39 mouse cellular contexts compared by ENCODE assay signal in genomic region chr6:23936414-23936813, GRCm38 (mm10). TPM values are rescaled to one million over a fixed set of nuclear protein-coding genes. Genes with fewer than 3 reads are reported as not detected.
DNase-seq lines count a peak whose midpoint lies in the region; ATAC-seq lines count a peak whose summit lies in the region.
"Had no signal": no experiment of that assay in that cellular context is flagged by ENCODE, and none has a peak within 500 bp of the region (broad histone marks: within the 10 kb centered on the region; RNA-seq: fewer than 3 reads in every experiment).

No protein-coding gene starts in this region.

- ATAC-seq in hindbrain, embryonic 11.5 days (ENCODE audit: low FRiP score): no peak; the same call in 1 of the 2 replicates
- ATAC-seq in hindbrain, embryonic 12.5 days (ENCODE audit: low FRiP score): no peak
- ATAC-seq in midbrain, embryonic 14.5 days (ENCODE audit: low FRiP score, low TSS enrichment): no peak
- ATAC-seq in midbrain, embryonic 16.5 days: no peak
- ATAC-seq: forebrain, embryonic 15.5 days; intestine, embryonic 16.5 days had no signal

- H3K9me3 ChIP-seq in hindbrain, embryonic 11.5 days (ENCODE audit: control insufficient read depth, low read length): no peaks in the 10 kb centered on the region
- no peaks in the 10 kb centered on the region for H3K9me3 ChIP-seq in hindbrain, embryonic 12.5 days (replicated peaks)
- no peaks in the 10 kb centered on the region for H3K9me3 ChIP-seq in midbrain, embryonic 14.5 days (ENCODE audit: control insufficient read depth, low read length)
- H3K9me3 ChIP-seq in midbrain, embryonic 16.5 days (replicated peaks; ENCODE audit: control insufficient read depth, low read length, poor library complexity, severe bottlenecking): no peaks in the 10 kb centered on the region
- H3K9me3 ChIP-seq: embryonic facial prominence, embryonic 13.5 days; forebrain, embryonic 15.5 days; heart, embryonic 10.5 days; heart, embryonic 15.5 days; limb, embryonic 13.5 days; lung, embryonic 15.5 days; neural tube, embryonic 13.5 days had no signal

- DNase-seq in embryo, embryonic 10.5 days (ENCODE audit: low spot score): peak; percentile 5
- no peak for DNase-seq in embryo, embryonic 11 days
- peak; percentile 5 for DNase-seq in hindbrain, embryonic 11.5 days (ENCODE audit: low spot score)
- DNase-seq in midbrain, embryonic 14.5 days: peak; percentile 53
- peak; percentile 80 for DNase-seq in retina, postnatal 7 days (ENCODE audit: low read depth, low spot score)
- no peak for DNase-seq in gastrocnemius, postnatal 36 days
- DNase-seq: adrenal gland, postnatal 25 days; cerebellum, adult 18-20 months; cerebellum, postnatal 10 days; kidney, adult 8-10 months; kidney, postnatal 4 days; spleen, adult 18-20 months; thymus, postnatal 14 days had no signal

- 39% methylated on average over 4 of the region's 4 CpGs for WGBS in hindbrain, embryonic 11.5 days
- WGBS in hindbrain, embryonic 12.5 days: 44% methylated on average over 4 of the region's 4 CpGs
- WGBS in midbrain, embryonic 14.5 days: 21% methylated on average over 4 of the region's 4 CpGs
- WGBS in midbrain, embryonic 16.5 days: 20% methylated on average over 4 of the region's 4 CpGs

- intact Hi-C loops in gastrocnemius, postnatal 36 days (cut with DNase I): no loop called here

- H3K4me1 ChIP-seq in hindbrain, embryonic 11.5 days (replicated peaks; ENCODE audit: control insufficient read depth, insufficient read depth, low read length): no peaks in the 10 kb centered on the region
- H3K4me1 ChIP-seq in hindbrain, embryonic 12.5 days: no peaks in the 10 kb centered on the region
- H3K4me1 ChIP-seq in midbrain, embryonic 14.5 days (ENCODE audit: control insufficient read depth, insufficient read depth, low read length): peaks cover 7% of the 10 kb centered on the region; the same call in 1 of the 2 replicates
- H3K4me1 ChIP-seq in midbrain, embryonic 16.5 days (ENCODE audit: control insufficient read depth, insufficient read depth, low read length): 0 out of 2 replicates have a peak, but pooled peaks cover 3% of the 10 kb centered on the region
- H3K4me1 ChIP-seq: embryonic facial prominence, embryonic 13.5 days; heart, embryonic 10.5 days; heart, embryonic 15.5 days; lung, embryonic 15.5 days had no signal

- no peak overlapping the region for H3K4me2 ChIP-seq in hindbrain, embryonic 11.5 days (replicated peaks; ENCODE audit: low read depth, low read length)
- no peak overlapping the region for H3K4me2 ChIP-seq in hindbrain, embryonic 12.5 days (replicated peaks)
- no peak overlapping the region for H3K4me2 ChIP-seq in midbrain, embryonic 14.5 days (ENCODE audit: low read length)
- H3K4me2 ChIP-seq in midbrain, embryonic 16.5 days (ENCODE audit: low read length): no peak overlapping the region
- H3K4me2 ChIP-seq: embryonic facial prominence, embryonic 13.5 days; forebrain, embryonic 15.5 days; heart, embryonic 15.5 days; limb, embryonic 13.5 days; liver, embryonic 11.5 days; lung, embryonic 15.5 days; neural tube, embryonic 13.5 days had no signal

- no peak overlapping the region for H3K27ac ChIP-seq in hindbrain, embryonic 11.5 days (ENCODE audit: low read depth, low read length)
- H3K27ac ChIP-seq in hindbrain, embryonic 12.5 days: no peak overlapping the region
- H3K27ac ChIP-seq in midbrain, embryonic 14.5 days (replicated peaks; ENCODE audit: low read depth, low read length): no peak overlapping the region
- H3K27ac ChIP-seq in midbrain, embryonic 16.5 days (ENCODE audit: low read length): no peak overlapping the region
- H3K27ac ChIP-seq: embryonic facial prominence, embryonic 13.5 days; forebrain, embryonic 15.5 days; heart, embryonic 10.5 days; heart, embryonic 15.5 days; kidney, postnatal 0 days; limb, embryonic 13.5 days; lung, embryonic 15.5 days; neural tube, embryonic 13.5 days had no signal

- no peaks in the 10 kb centered on the region for H3K27me3 ChIP-seq in hindbrain, embryonic 11.5 days (ENCODE audit: control insufficient read depth, insufficient read depth, low read length)
- no peaks in the 10 kb centered on the region for H3K27me3 ChIP-seq in hindbrain, embryonic 12.5 days
- no peaks in the 10 kb centered on the region for H3K27me3 ChIP-seq in midbrain, embryonic 14.5 days (ENCODE audit: control insufficient read depth, insufficient read depth, low read length)
- no peaks in the 10 kb centered on the region for H3K27me3 ChIP-seq in midbrain, embryonic 16.5 days (ENCODE audit: control insufficient read depth, insufficient read depth, low read depth, low read length)
- H3K27me3 ChIP-seq: embryonic facial prominence, embryonic 13.5 days; forebrain, embryonic 15.5 days; heart, embryonic 15.5 days; limb, embryonic 13.5 days; lung, embryonic 15.5 days; neural tube, embryonic 13.5 days had no signal

- H3K36me3 ChIP-seq in hindbrain, embryonic 11.5 days (ENCODE audit: control insufficient read depth, insufficient read depth, low read length): no peaks in the 10 kb centered on the region
- H3K36me3 ChIP-seq in hindbrain, embryonic 12.5 days: no peaks in the 10 kb centered on the region
- no peaks in the 10 kb centered on the region for H3K36me3 ChIP-seq in midbrain, embryonic 14.5 days (ENCODE audit: control insufficient read depth, insufficient read depth, low read length)
- no peaks in the 10 kb centered on the region for H3K36me3 ChIP-seq in midbrain, embryonic 16.5 days (ENCODE audit: control insufficient read depth, insufficient read depth, low read length)
- H3K36me3 ChIP-seq: embryonic facial prominence, embryonic 13.5 days; forebrain, embryonic 15.5 days; heart, embryonic 10.5 days; heart, embryonic 15.5 days; limb, embryonic 13.5 days; lung, embryonic 15.5 days; neural tube, embryonic 13.5 days had no signal

- H3K4me3 ChIP-seq in hindbrain, embryonic 11.5 days (ENCODE audit: low read depth, low read length): no peak overlapping the region
- H3K4me3 ChIP-seq in hindbrain, embryonic 12.5 days: no peak overlapping the region
- no peak overlapping the region for H3K4me3 ChIP-seq in midbrain, embryonic 14.5 days (replicated peaks; ENCODE audit: low read depth, low read length)
- H3K4me3 ChIP-seq in midbrain, embryonic 16.5 days (ENCODE audit: low read depth, low read length): no peak overlapping the region
- H3K4me3 ChIP-seq: embryonic facial prominence, embryonic 13.5 days; erythroblast, embryonic 14.5 days; forebrain, embryonic 15.5 days; heart, embryonic 10.5 days; heart, embryonic 15.5 days; limb, embryonic 13.5 days; lung, embryonic 15.5 days; neural tube, embryonic 13.5 days had no signal

- H3K9ac ChIP-seq in hindbrain, embryonic 11.5 days (ENCODE audit: low read depth, low read length): no peak overlapping the region
- H3K9ac ChIP-seq in hindbrain, embryonic 12.5 days: no peak overlapping the region
- no peak overlapping the region for H3K9ac ChIP-seq in midbrain, embryonic 14.5 days (replicated peaks; ENCODE audit: low read length)
- no peak overlapping the region for H3K9ac ChIP-seq in midbrain, embryonic 16.5 days (ENCODE audit: low read depth, low read length)
- H3K9ac ChIP-seq: embryonic facial prominence, embryonic 13.5 days; forebrain, embryonic 15.5 days; heart, embryonic 15.5 days; limb, embryonic 13.5 days; lung, embryonic 15.5 days; neural tube, embryonic 13.5 days had no signal

RNA-seq across cellular contexts. Expression of gene Tas2r118, which starts 33.4 kb away (rescaled TPM):
- not detected in 2 replicates for polyA plus RNA-seq in hindbrain, embryonic 11.5 days (2014; fragmentation: Nextera tagmentation; extraction: Ambion mirVana)
- not detected in 2 replicates for polyA plus RNA-seq in hindbrain, embryonic 12.5 days (2016; fragmentation: Nextera tagmentation; extraction: Ambion mirVana)
- not detected in 2 replicates for polyA plus RNA-seq in midbrain, embryonic 14.5 days (2014; fragmentation: Nextera tagmentation; extraction: Ambion mirVana)
- not detected in 2 replicates for polyA plus RNA-seq in midbrain, embryonic 16.5 days (2015; fragmentation: Nextera tagmentation; extraction: Ambion mirVana)
- total RNA-seq in gastrocnemius, postnatal 36 days (2021): not detected
- total RNA-seq: adrenal gland, adult 18-20 months; adrenal gland, postnatal 25 days; common myeloid progenitor, adult 5-6 weeks; gastrocnemius, adult 8-10 months; heart, postnatal 25 days; layer of hippocampus, adult 8-10 months; layer of hippocampus, postnatal 25 days; left cerebral cortex, adult 8-10 months; left cerebral cortex, postnatal 36 days; megakaryocyte progenitor cell, adult 5-6 weeks had no signal
- polyA plus RNA-seq: embryonic facial prominence, embryonic 13.5 days; erythroblast, embryonic 14.5 days; forebrain, embryonic 15.5 days; gonadal fat pad, adult 2 months; heart, embryonic 10.5 days; heart, embryonic 15.5 days; intestine, embryonic 16.5 days; kidney, postnatal 0 days; limb, embryonic 13.5 days; liver, embryonic 11.5 days; liver, embryonic 16.5 days; lung, embryonic 15.5 days; neural tube, embryonic 13.5 days; stomach, embryonic 16.5 days; urinary bladder, adult 2 months had no signal

Comparison
In these comparisons a context has a peak if more than half of its experiments do, and no peak if none do; other contexts are left out.
1. DNase-seq: peak in embryo, embryonic 10.5 days (single experiment), hindbrain, embryonic 11.5 days (single experiment), midbrain, embryonic 14.5 days (single experiment) and retina, postnatal 7 days (single experiment); none in embryo, embryonic 11 days (single experiment) and gastrocnemius, postnatal 36 days (0 of 2).